Mouse (Mus musculus) frontal cortex, postnatal 10 days (tissue): ENCODE data around the gene Fnbp4.
"Not testable (repeated sequence)": the region's sequence is repeated elsewhere in the genome, so short reads cannot be mapped to it uniquely, and the experiment has no call there.

Experiments used
- DNase-seq, 2 experiments: peaks; one replicate each; pipeline ENCODE4 v3.0.0; 2022; ENCODE audit warnings: low spot score in 2 of 2, mixed read lengths in 1 of 2

Fnbp4 gene

DNA sequence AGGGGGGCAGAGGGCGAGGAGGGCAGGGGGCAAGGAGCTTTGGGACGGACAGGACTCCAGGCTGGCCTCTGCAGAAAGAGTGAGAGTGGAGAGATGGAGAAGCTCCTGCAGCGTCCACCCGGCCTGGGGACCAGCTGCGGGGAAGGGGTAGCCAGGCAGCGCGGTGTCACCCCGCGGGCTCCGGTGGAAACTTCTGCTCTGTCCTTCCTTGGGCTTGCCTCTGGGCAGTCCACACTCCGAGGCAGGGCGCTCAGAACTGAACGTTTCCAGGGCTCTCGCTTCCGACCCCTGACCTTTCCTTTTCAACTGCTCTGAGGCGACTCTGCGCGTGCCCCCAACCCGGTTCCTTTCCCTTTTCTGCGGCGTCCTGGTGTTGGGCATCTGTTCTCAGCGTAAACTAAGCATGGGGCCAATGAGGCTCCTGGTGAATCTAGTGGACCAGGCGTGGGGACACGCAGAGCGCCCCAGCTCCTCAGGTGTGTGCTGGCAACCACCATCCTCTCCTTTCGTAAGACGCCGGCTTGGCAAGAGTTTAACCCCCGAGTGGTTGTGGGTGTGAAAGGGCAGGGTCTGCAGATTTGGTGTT lies 37.8 kb downstream of the Fnbp4 start:
- DNase-seq: no peak

GRCm38 (mm10) chr2:90788126-90788525 lies 43.0 kb downstream of the Fnbp4 start:
- DNase-seq: no peak

- no peak for DNase-seq
Measured at GRCm38 (mm10) chr2:90808241-90809126, 63.3 kb downstream of the Fnbp4 start.

DNA sequence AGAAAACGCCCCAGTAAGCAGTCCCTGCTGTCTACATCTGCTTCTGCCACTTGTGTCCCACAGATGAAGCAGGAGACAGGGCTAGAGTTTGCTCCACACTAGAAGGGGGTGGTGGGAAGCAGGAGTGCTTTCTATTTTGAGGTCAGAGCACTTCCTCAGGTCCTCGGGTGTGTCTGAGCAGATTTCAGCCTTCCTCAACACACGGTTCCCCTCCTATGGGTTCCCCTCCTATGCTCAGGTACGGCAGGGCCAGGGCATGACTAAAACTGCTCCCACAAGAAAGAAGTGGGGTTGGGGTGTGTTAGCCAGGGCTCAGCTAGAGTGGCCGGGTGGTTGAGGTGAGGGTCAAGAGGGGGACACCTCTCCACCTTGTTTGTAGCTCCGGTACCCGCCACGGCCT lies 65.6 kb downstream of the Fnbp4 start:
- DNase-seq: no peak

DNA sequence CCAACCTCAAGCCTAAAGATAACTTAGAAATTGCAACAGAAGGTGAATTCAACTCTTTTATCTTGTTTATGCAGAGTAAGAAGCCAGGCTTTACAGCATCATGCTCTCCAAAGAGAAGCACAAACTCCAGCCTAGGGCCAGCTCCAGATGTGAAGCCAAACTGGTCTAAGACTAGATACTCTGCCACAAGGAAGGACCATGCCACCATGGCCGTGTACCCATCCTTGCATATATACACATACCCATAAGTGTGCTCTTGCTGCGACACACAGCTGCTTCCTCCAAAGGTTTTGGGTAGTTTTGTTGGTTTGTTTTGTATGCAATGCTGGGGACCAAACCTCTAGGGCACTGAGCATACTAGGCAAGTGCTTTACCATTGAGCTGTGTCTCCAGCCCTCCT lies 70.1 kb downstream of the Fnbp4 start:
- DNase-seq: no peak

DNA sequence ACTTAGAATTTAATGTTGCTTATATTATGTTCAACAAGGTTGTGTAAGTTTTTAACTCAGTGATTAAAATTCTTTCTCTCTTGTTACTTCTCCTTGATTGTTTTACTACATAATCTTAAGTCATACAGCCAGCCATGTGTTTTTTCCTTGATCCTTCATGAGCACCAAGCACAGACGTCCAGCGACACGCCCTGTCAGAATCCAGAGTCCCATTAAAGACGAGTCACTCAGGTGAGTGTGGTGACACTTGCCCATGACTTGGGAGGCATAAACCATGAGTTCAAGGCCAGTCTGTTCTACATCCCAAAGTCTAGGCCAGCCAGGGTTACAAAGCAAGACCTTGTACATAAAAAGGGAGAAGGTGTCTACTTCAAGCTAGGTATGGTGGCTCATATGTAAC lies 71.0 kb downstream of the Fnbp4 start:
- DNase-seq: no peak

- DNase-seq: no peak
Measured at GRCm38 (mm10) chr2:90818710-90819109, 73.5 kb downstream of the Fnbp4 start.

GRCm38 (mm10) chr2:90820894-90821293 lies 75.7 kb downstream of the Fnbp4 start:
- no peak for DNase-seq

GRCm38 (mm10) chr2:90822978-90823377 lies 77.8 kb downstream of the Fnbp4 start:
- no peak for DNase-seq

DNA sequence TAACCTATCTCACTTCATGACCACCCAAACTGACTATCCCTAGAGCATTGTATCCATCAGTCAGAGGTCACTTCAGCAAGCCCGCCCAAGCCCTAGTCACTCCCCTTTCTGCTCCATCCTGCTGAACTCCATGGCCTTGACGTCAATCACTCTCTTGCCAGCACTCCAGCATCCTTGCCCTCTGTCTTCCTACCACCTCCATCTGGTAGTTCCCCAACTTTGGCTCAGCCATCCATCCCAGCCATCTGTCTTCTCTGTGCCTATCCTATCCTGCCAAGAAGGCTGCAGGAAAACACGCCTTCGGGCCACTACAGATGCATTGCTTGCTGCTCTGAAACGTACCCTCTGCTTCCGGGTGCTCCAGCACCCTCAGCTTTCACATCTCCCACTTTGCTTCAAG lies 78.6 kb downstream of the Fnbp4 start:
- DNase-seq: no peak

GRCm38 (mm10) chr2:90824528-90824927 lies 79.4 kb downstream of the Fnbp4 start:
- DNase-seq: not testable (repeated sequence)

DNA sequence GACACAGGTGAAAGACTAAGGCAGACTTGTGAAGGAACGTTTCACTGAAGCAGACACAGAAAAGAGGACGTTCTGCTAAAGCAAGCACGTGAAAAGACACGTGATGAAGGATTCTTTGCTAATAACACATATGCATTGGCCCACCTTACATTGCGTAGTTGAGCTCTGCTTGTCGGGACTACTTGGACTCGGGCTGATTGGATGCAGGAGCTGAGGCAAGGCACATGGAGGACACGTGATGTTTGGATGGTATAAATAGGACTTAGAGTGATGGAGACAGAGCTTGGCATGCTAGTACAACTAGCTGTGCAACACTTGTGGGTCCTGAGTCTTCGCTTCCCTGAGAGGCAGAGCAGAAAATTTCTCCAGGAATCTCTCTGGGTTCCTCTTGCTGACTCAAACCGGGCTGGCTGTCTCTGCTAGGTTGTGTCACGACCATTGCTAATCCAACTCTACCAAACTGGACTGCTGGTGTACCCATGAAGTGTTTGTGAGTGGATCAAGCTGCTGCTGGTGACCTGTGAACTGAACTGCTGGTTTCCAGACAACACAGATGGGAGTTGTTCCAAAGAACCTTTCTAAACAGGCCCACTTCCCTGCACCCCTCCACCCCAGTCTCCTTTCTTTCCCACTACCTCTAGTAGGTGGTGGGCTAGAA lies 80.5 kb downstream of the Fnbp4 start:
- no peak for DNase-seq

GRCm38 (mm10) chr2:90828739-90829138 lies 83.6 kb downstream of the Fnbp4 start:
- DNase-seq: no peak
